Mouse (Mus musculus): Measurements from ENCODE around the gene Rnf150.

DNA sequence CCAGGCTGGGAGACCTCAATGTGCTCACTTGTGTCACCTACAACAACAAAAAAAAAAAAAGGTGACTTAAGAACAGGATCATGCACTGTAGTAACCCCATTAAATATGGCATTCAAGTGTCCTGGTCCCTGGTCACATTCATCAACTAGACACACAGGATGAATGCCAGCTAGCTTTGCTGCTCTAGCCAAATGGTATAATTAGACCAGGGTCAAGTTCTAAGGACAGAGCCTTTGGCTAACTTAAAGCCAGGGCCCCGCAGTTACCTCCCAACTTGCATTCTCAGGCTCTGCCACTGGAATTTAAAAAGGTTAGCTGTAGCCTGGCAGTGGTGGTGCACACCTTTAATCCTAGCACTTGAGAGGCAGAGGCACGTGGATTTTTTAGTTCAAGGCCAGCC, 165.1 kb downstream of the Rnf150 start:
- no peak for TF ChIP-seq CTCF (IDR thresholded peaks at IDR 0.05; ENCODE audit: control insufficient read depth, insufficient read depth, low read length)
- TF ChIP-seq POLR2A (IDR thresholded peaks at IDR 0.05; ENCODE audit: borderline replicate concordance, control insufficient read depth, low read depth, low read length), result no peak
